Mouse (Mus musculus): Measurements from ENCODE around the gene Rtl8c. TPM values are rescaled to one million over a fixed set of nuclear protein-coding genes. Genes with fewer than 3 reads are reported as not detected.
"Not testable (repeated sequence)": the region's sequence is repeated elsewhere in the genome, so short reads cannot be mapped to it uniquely, and the experiment has no call there.

Rtl8c gene
- polyA plus RNA-seq, 1 experiment from 2014 or later = 220 TPM

DNA sequence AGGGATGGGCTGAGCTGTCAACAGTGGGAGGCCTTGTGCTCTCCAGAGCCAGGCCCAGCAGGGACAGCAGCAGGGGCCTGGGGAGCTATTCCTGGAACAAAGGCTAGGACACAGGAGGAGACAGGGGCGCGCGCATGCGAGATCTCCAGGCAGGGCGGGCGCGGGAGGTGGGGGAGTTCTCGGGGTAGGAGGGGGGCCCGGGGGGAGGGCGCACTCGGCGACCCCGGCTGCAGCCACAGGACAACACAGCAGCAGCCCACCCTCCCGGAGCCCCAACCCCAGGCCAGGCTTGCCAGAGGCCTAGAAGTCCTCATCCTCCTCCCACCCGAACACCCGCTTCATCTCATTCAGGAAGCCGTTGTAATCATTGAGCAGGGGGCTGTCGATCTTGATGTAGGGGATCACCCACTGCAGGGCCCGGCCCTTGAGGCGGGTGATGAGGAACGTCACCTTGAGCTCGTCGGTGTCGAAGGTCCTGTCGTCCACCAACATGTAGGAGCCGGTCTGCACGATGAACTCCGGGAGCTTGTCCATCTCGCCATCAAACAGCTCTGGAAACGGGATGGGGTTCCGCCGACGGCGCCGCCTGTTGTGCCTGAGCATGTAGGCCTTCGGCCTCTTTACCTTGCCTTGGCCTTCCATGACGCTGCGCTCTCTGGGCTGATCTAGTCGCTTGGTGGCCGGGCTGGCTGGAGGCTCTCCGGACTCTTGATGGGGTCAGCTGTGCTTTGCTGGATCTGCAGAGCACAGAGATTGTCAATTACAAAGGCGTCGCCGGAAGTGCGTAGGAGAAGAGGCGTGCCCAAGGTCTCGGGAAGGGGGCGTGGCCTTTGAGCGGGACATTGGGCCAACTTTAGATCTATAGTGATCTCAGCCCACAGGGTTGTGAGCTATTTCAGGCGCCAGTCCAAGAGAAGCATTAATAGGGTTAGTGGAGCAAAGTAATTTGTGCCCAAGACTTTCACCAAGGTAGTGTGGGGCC, 35.4 kb downstream of the Rtl8c start, which contains the start of gene Rtl8a:
Gene Rtl8a, minus strand, starts transcription at position 703 of the 982 bp plus-strand sequence.
- H3K4me3 ChIP-seq = peak within 1 kb of the TSS; percentile 36
- peak within 1 kb of the TSS; percentile 57 for H3K27ac ChIP-seq (replicated peaks)
- 9% methylated on average over 12 of the region's 50 CpGs for WGBS
- H3K27me3 ChIP-seq; H3K4me1 ChIP-seq (replicated peaks); H3K9me3 ChIP-seq; H3K36me3 ChIP-seq; H3K9ac ChIP-seq: not testable (repeated sequence)
- peak; percentile 96 for ATAC-seq (ENCODE audit: low FRiP score, low read depth)
- H3K4me2 ChIP-seq = peak within 1 kb of the TSS; percentile 55

DNA sequence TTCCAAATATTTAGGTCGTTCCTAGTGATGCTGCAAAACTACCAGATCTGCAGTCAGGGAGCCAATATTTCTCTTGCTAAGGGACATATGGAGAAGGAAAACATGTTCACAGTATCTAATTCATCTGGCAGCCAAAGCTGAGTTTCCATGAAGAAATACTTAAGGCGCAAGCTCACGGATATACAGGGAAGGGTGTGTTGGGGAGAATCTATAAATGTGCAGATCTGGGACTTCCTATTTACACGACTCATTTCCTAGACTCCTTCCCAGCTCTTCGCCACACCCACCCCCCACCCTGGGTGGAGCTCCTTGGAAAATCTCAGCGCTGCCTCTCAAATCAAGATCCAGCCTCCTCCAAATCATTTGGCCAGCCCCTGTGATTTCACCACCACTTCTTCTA, 38.1 kb downstream of the Rtl8c start:
- WGBS = 75% methylated on average over 6 of the region's 6 CpGs
- Histone ChIP-seq H3K36me3 (no peaks in the 10 kb centered on the region), H3K4me3 (no peak overlapping the region), H3K9ac (no peak overlapping the region), H3K4me1 (replicated peaks) (0 out of 2 replicates have a peak, but pooled peaks cover 2% of the 10 kb centered on the region), H3K4me2 (no peak overlapping the region), H3K27ac (replicated peaks) (no peak overlapping the region), H3K9me3 (no peaks in the 10 kb centered on the region), H3K27me3 (no peaks in the 10 kb centered on the region)
- ATAC-seq (ENCODE audit: low FRiP score, low read depth) = no peak

DNA sequence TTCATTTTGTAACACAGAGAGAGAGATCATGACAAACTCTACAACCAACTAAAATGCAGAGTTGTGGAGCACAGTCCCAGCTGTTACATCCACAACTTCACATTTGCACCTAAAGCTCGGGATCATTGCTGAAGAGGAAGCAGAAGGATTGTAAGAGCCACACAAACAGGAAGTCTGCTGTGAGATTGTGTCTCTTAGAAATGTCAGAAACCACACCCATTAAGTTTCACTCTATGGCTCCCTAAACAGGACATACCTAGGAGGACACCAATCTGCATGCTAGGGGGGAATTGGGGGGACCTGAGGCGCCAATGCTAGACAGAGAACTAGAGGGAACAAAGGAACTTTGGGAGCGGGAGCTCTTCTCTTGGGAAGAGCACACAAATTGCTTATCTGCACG, 45.1 kb downstream of the Rtl8c start:
- H3K27ac ChIP-seq (replicated peaks) = not testable (repeated sequence)

More for the DNA sequence above, 45.1 kb downstream of the Rtl8c start:
- not testable (repeated sequence) for H3K9ac ChIP-seq; H3K36me3 ChIP-seq; H3K4me2 ChIP-seq; H3K4me1 ChIP-seq (replicated peaks); H3K9me3 ChIP-seq; H3K27me3 ChIP-seq; H3K4me3 ChIP-seq; ATAC-seq (ENCODE audit: low FRiP score, low read depth)
- 68% methylated on average over 4 of the region's 4 CpGs for WGBS

Other genes starting within 250 kb of the Rtl8c start
- 42.8 and 43.6 TPM in 2 replicates for gene Mospd1, start 237.5 kb upstream of the Rtl8c start, polyA plus RNA-seq (2015; fragmentation: Nextera tagmentation; extraction: Ambion mirVana)
- gene Etd, start 173.1 kb upstream of the Rtl8c start, polyA plus RNA-seq (2015; fragmentation: Nextera tagmentation; extraction: Ambion mirVana) = not detected in 2 replicates
- not detected in 2 replicates for gene Gm14597, start 947 bp downstream of the Rtl8c start, polyA plus RNA-seq (2015; fragmentation: Nextera tagmentation; extraction: Ambion mirVana)
- 221 and 240 TPM in 2 replicates for gene Rtl8a, start 35.6 kb downstream of the Rtl8c start, polyA plus RNA-seq (2015; fragmentation: Nextera tagmentation; extraction: Ambion mirVana)
- gene Rtl8b, start 62.4 kb downstream of the Rtl8c start, polyA plus RNA-seq (2015; fragmentation: Nextera tagmentation; extraction: Ambion mirVana) = 189 and 193 TPM in 2 replicates
- gene 4930502E18Rik, start 116.8 kb downstream of the Rtl8c start, polyA plus RNA-seq (2015; fragmentation: Nextera tagmentation; extraction: Ambion mirVana) = 0.34 TPM in 1 of 2 replicates, not detected in the other
- gene 1700013H16Rik, start 149.8 kb downstream of the Rtl8c start, polyA plus RNA-seq (2015; fragmentation: Nextera tagmentation; extraction: Ambion mirVana) = 0.21 TPM in 1 of 2 replicates, not detected in the other
- gene Zfp36l3, start 168.4 kb downstream of the Rtl8c start, polyA plus RNA-seq (2015; fragmentation: Nextera tagmentation; extraction: Ambion mirVana) = not detected in 2 replicates
- 1.5 and 2.6 TPM in 2 replicates for gene Xlr, start 189.7 kb downstream of the Rtl8c start, polyA plus RNA-seq (2015; fragmentation: Nextera tagmentation; extraction: Ambion mirVana)

Measured in hindbrain, embryonic 15.5 days (tissue).